Mouse (Mus musculus) heart, postnatal 0 days (tissue): Measurements from ENCODE around the gene Preb. TPM values are rescaled to one million over a fixed set of nuclear protein-coding genes. Genes with fewer than 3 reads are reported as not detected.

Experiments used
- ATAC-seq: fragments of 200-750 bp; cut with Nextera tagmentation; 2 replicates; pipeline ENCODE4 v1.8.0; 2017; ENCODE audit warnings: low read depth, moderate number of reproducible peaks, moderate library complexity; ENCODE audit not compliant: insufficient read depth
- DNase-seq: peaks from one replicate; pipeline ENCODE4 v3.0.0-alpha.2; 2016; ENCODE audit warnings: low spot score
- H3K27ac ChIP-seq: fragments of 300-500 bp; sonication (generic); 2 replicates; pipeline ENCODE4 v1.5.1; 2014; ENCODE audit warnings: low read depth, mild to moderate bottlenecking
- H3K27me3 ChIP-seq: fragments of 300-500 bp; sonication (generic); 2 replicates; pipeline ENCODE4 v1.6.1; 2014; ENCODE audit warnings: low read length, mixed read lengths; ENCODE audit not compliant: control insufficient read depth, insufficient read depth
- H3K36me3 ChIP-seq: fragments of 300-500 bp; sonication (generic); replicated peaks from 2 replicates; pipeline ENCODE4 v1.6.1; 2014; ENCODE audit warnings: low read length, mixed read lengths; ENCODE audit not compliant: control insufficient read depth, insufficient read depth
- H3K4me1 ChIP-seq: fragments of 300-500 bp; sonication (generic); 2 replicates; pipeline ENCODE4 v1.6.1; 2014; ENCODE audit warnings: antibody characterized with exemption; ENCODE audit not compliant: control insufficient read depth, insufficient read depth
- H3K4me2 ChIP-seq: fragments of 300-500 bp; sonication (generic); 2 replicates; pipeline ENCODE4 v1.6.1; 2014; ENCODE audit warnings: low read depth, mild to moderate bottlenecking, low read length, moderate library complexity
- H3K4me3 ChIP-seq: fragments of 300-500 bp; sonication (generic); 2 replicates; pipeline ENCODE4 v1.5.1; 2014; ENCODE audit warnings: low read depth, low read length
- H3K9ac ChIP-seq: fragments of 300-500 bp; sonication (generic); replicated peaks from 2 replicates; pipeline ENCODE4 v1.6.1; 2014; ENCODE audit warnings: low read depth, low read length, mixed read lengths
- H3K9me3 ChIP-seq: fragments of 300-500 bp; sonication (generic); replicated peaks from 2 replicates; pipeline ENCODE4 v1.6.1; 2016; ENCODE audit warnings: low read length; ENCODE audit not compliant: control insufficient read depth
- CTCF ChIP-seq: IDR thresholded peaks from 2 replicates; pipeline ENCODE4 v1.5.1; 2016; ENCODE audit warnings: antibody characterized with exemption, control low read depth, low read depth
- EP300 ChIP-seq: IDR thresholded peaks from 2 replicates; pipeline ENCODE4 v1.6.1; 2016; ENCODE audit warnings: antibody characterized with exemption, low read depth
- WGBS: fragments of 180-500 bp; shearing (Covaris S2); extraction: QIAGEN DNeasy Blood & Tissue Kit; methylation state at CpG from one replicate; pipeline ENCODE4 v1.1.7; 2014; 5-methylcytosine and 5-hydroxymethylcytosine counted together
- polyA plus RNA-seq: library from polyadenylated mRNA; unstranded; fragments of >200 nt; fragmentation: Nextera tagmentation; extraction: Ambion mirVana; gene quantifications from 2 replicates; pipeline ENCODE4 v1.2.1, GENCODE M21; 2015
- total RNA-seq: library from RNA; depleted of rRNA; stranded (reverse); fragments of >200 nt; gene quantifications from 2 replicates; pipeline ENCODE4 v1.2.3, GENCODE M21; 2014; ENCODE audit warnings: low replicate concordance

The Preb gene
- total and polyA plus RNA-seq, 2 experiments from 2014 or later = 40.0 to 54.3 TPM

DNA sequence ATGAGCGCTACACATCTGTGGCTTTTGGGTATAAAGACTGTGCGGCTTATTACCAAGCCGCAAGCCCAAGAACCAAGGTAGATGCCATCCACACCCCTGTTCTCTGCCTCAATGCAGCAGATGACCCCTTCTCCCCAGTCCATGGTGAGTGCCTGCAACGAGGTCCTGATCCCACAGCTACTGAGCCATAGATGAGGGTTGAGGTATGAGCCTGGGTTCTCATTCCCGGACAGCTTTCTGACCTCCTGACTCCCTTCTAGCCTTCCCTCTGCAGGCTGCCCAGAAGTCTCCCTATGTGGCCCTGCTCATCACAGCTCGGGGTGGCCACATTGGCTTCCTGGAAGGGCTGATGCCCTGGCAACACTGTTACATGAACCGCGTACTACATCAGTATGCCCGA is 5.6 kb downstream of the Preb start:
- H3K27ac ChIP-seq = no peak overlapping the region
- WGBS = 93% methylated on average over 9 of the region's 9 CpGs
- no peaks in the 10 kb centered on the region for H3K9me3 ChIP-seq
- ATAC-seq (no peak), DNase-seq (no peak)
- H3K9ac ChIP-seq = no peak overlapping the region
- no peak overlapping the region for H3K4me2 ChIP-seq
- no peak for TF ChIP-seq EP300
- no peak for TF ChIP-seq CTCF
- H3K4me3 ChIP-seq = no peak overlapping the region
- no peaks in the 10 kb centered on the region for H3K27me3 ChIP-seq
- peaks cover 52% of the 10 kb centered on the region for H3K36me3 ChIP-seq
- H3K4me1 ChIP-seq = peaks cover 26% of the 10 kb centered on the region

DNA sequence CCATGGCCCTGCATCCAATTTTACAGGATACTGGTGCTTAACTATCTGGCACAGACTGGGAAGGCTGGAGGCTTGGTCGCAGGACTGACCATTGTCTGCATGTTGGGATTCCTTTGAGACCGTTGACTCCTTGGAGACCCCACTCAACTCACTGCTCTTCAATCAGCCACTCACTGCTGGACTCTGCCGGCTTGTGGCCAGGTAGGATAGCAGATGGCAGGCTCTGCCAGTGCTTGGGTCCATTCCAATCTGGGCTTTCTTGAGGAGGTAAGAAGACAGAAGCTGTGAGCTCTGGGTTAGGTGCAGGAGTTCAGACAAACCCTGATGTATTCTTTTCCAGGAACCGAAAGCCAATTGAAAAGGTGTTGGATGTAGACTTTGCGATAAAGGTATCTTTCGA is 6.1 kb downstream of the Preb start:
- H3K4me1 ChIP-seq = peaks cover 22% of the 10 kb centered on the region
- no peaks in the 10 kb centered on the region for H3K9me3 ChIP-seq
- H3K27me3 ChIP-seq = no peaks in the 10 kb centered on the region
- H3K36me3 ChIP-seq = peaks cover 52% of the 10 kb centered on the region
- H3K4me2 ChIP-seq = no peak overlapping the region
- no peak overlapping the region for H3K27ac ChIP-seq
- 92% methylated on average over 6 of the region's 6 CpGs for WGBS
- TF ChIP-seq EP300 (no peak), CTCF (no peak)
- no peak overlapping the region for H3K9ac ChIP-seq
- DNase-seq (no peak), ATAC-seq (no peak)
- no peak overlapping the region for H3K4me3 ChIP-seq

DNA sequence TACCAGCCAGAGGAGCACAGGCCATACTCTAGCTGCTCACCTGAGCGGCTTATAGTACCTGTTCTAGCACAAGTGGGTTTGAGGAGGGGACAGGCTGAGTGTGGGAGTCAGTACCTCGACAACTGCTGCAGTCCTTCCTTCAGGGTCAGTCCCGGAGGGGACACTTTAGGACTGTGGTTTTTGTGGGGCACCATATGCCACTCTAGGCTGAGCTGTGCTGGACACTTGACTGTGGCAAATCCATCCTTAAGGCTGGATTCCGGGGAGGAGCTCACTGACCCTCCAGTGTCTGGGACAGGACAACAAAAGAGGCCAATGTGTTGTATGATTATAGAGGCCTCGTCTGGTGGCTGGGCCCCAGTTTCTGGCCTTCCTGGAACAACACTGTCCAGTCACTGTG is 7.6 kb downstream of the Preb start:
- TF ChIP-seq EP300 (no peak), CTCF (no peak)
- Histone ChIP-seq H3K9ac (no peak overlapping the region), H3K27ac (no peak overlapping the region), H3K4me2 (no peak overlapping the region), H3K4me1 (peaks cover 11% of the 10 kb centered on the region), H3K27me3 (no peaks in the 10 kb centered on the region), H3K9me3 (no peaks in the 10 kb centered on the region), H3K36me3 (peaks cover 44% of the 10 kb centered on the region), H3K4me3 (no peak overlapping the region)
- ATAC-seq (no peak), DNase-seq (no peak)
- WGBS = 73% methylated on average over 5 of the region's 5 CpGs

DNA sequence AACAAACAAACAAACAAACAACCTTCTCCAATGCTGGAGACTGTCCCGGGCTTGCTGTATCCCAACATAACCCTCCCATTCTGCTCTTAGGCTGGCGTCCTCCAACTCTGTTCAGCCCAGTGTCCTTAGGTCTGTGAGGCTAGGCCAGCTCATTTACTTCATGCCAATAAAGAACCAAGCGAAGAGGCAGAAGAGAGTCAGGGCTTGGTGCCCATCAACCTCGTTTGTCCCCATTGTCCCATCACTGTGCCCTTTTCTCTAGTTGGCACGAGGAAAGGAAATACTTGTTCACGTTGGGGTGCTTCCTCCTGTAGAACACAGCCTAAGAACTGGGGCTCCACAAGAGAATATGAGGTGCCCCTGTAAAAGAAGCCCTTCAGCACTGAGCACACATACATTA is 8.5 kb downstream of the Preb start:
- Histone ChIP-seq H3K36me3 (peaks cover 42% of the 10 kb centered on the region), H3K9me3 (no peaks in the 10 kb centered on the region), H3K4me1 (peaks cover 10% of the 10 kb centered on the region), H3K27ac (no peak overlapping the region), H3K9ac (no peak overlapping the region), H3K4me3 (no peak overlapping the region), H3K27me3 (no peaks in the 10 kb centered on the region), H3K4me2 (no peak overlapping the region)
- TF ChIP-seq CTCF (no peak), EP300 (no peak)
- ATAC-seq (no peak), DNase-seq (no peak)
- 75% methylated on average over 6 of the region's 6 CpGs for WGBS

DNA sequence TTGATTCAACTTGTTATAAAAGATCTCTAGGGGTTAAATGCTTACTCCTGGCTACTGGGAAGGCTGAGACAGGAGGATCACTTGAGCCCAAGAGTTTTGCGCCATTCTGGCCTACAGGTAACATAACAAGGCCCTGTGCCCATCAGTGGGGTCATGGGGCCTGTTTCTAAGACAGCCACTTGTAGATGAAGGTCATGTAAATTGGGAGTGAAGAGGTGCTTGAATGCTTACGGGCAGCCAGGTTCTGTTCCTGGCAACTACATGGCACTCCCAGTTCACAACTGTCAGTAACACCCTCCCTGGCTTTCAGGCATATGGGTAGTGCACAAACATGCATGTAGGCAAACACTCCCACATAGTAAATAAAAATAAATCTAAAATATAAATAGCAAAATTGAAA is 9.2 kb downstream of the Preb start:
- Histone ChIP-seq H3K9me3 (no peaks in the 10 kb centered on the region), H3K4me2 (no peak overlapping the region), H3K27me3 (no peaks in the 10 kb centered on the region), H3K36me3 (peaks cover 39% of the 10 kb centered on the region), H3K4me3 (no peak overlapping the region), H3K9ac (no peak overlapping the region), H3K4me1 (peaks cover 10% of the 10 kb centered on the region), H3K27ac (no peak overlapping the region)
- WGBS = 64% methylated on average over 2 of the region's 2 CpGs
- DNase-seq = no peak
- ATAC-seq = no peak
- TF ChIP-seq EP300 (no peak), CTCF (no peak)

DNA sequence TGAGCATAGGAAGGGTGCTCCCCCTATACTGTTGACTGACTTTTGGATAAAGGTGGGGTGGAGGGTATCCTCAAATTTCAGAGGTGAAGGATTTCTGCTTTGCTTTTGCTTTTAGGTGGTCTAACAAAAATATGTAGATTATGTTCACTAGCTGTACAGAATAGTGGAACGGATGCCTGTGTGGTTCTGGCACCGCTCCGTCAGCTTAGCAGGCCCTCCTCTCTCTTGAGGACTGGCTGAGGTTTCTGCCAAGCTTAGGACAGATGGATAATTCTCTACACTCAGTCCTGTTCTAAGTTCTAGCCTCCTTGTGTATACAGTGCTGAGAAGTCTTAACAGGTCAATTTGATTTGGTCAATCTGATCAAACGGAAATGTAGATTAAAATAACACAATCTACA is 9.7 kb downstream of the Preb start:
- peak overlapping the region; percentile 72 for H3K27ac ChIP-seq
- WGBS = 52% methylated on average over 4 of the region's 4 CpGs
- peak overlapping the region; percentile 96 for H3K4me2 ChIP-seq
- no peak for TF ChIP-seq EP300
- no peak for TF ChIP-seq CTCF
- H3K36me3 ChIP-seq = peaks cover 35% of the 10 kb centered on the region
- no peak for ATAC-seq
- peak overlapping the region; percentile 69 for H3K9ac ChIP-seq
- no peak for DNase-seq
- H3K27me3 ChIP-seq = no peaks in the 10 kb centered on the region
- no peaks in the 10 kb centered on the region for H3K9me3 ChIP-seq
- peak overlapping the region; percentile 75 for H3K4me3 ChIP-seq
- peaks cover 10% of the 10 kb centered on the region for H3K4me1 ChIP-seq
